Mouse (Mus musculus): ENCODE results near the gene Fap. TPM values are rescaled to one million over a fixed set of nuclear protein-coding genes. Genes with fewer than 3 reads are reported as not detected.

Gene Fap
- polyA plus RNA-seq (2012; ENCODE audit: insufficient read depth, insufficient read length, missing spikeins), result 0.87 and 1.2 TPM in 2 replicates

DNA sequence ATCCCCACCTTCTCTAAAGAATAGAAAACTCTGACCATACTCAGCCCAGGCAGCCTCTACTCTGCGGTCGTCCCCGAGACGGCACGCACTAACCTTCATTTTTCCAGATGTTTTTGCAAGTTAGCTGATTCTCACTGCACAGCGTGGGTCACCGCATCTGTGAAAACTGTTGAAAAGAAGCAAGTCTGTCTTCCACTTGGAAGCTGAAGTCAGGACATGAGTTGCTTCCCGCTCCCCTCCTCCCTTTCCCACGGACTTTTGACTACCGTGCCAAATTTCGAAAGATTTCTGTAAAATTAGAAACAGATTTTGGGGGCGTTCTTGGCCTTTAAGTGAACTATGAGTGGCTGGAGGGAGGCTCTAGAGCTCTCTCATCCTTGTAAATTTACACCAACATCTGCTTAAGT, at the start of gene Fap:
Gene Fap (minus strand): TSS at position 323 of the 407 bp plus-strand sequence.
- Histone ChIP-seq H3K4me1 (ENCODE audit: control insufficient read depth, insufficient read depth, low read length) (peaks cover 13% of the 10 kb centered on the region), H3K27ac (ENCODE audit: insufficient read depth, low read depth, low read length) (no peak within 1 kb of the TSS), H3K4me3 (ENCODE audit: insufficient read depth, low read length) (peak within 1 kb of the TSS; percentile 51)
- no peak for TF ChIP-seq POLR2A (IDR thresholded peaks at IDR 0.05; ENCODE audit: borderline replicate concordance, low read depth, low read length)
- no peak for TF ChIP-seq CTCF (IDR thresholded peaks at IDR 0.05; ENCODE audit: low read depth, low read length)

DNA sequence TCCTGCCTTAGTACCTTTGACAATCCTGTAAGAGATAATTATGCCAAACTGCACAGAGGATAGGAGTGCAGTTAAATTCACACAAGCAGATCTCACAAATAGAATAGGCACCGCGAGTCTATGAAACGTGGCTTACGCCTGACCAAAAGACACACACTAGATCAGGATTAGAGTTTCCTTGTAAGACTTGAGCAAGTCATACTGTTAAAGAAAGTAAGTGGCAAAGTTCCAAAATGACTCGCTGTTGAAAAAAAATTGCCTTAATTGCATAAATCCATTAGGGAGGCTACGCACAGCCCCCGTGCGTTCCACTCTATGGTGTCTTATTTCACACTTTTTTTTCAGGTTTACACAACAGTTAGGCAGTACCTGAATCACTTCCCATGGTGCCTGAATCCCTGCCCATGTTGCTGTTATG, 49.2 kb upstream of the Fap start:
- H3K4me3 ChIP-seq (ENCODE audit: insufficient read depth, low read length), result no peak overlapping the region
- TF ChIP-seq CTCF (IDR thresholded peaks at IDR 0.05; ENCODE audit: low read depth, low read length) (no peak), POLR2A (IDR thresholded peaks at IDR 0.05; ENCODE audit: borderline replicate concordance, low read depth, low read length) (no peak)
- no peaks in the 10 kb centered on the region for H3K4me1 ChIP-seq (ENCODE audit: control insufficient read depth, insufficient read depth, low read length)
- H3K27ac ChIP-seq (ENCODE audit: insufficient read depth, low read depth, low read length), result no peak overlapping the region

DNA sequence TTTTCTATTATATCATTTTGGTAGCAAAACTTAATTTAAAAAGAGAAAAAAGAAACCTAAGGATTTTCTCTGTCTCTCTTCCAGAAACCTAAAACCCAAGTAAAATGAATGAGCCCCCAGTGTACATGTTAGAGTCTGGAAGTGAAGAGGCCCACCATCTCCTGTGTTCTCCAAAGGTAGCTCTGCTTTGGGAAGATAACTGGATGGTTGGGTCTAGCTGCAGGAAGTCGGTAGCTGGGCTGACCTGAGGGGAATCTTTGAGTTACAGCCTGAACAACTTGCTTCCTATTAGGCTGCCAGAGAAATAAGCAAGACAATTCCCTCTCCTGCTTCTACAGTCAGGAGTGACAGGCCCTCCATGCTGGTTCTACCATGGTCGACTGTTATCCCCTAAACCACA, 45.8 kb upstream of the Fap start:
- no peak overlapping the region for H3K27ac ChIP-seq (ENCODE audit: insufficient read depth, low read depth, low read length)

DNA sequence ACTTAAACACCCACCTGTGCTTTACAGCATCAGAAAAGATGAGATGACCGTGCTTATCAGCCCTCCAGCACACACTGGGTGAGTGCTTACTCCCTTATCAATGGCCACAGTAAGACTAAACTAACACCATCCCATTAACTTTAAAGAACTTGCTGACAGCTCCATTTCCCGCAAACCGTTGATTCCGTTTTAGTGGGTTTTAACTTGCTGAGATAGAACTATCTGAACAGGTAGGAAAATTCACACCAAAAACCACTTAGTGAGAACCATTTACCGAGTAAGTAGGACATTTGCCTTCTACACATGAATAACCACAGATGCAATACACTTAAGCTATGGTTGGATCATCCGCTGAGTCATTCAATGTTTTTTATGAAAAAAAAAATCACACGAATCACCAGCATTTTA, 45.1 kb upstream of the Fap start:
- Histone ChIP-seq H3K4me1 (ENCODE audit: control insufficient read depth, insufficient read depth, low read length) (no peaks in the 10 kb centered on the region), H3K27ac (ENCODE audit: insufficient read depth, low read depth, low read length) (no peak overlapping the region), H3K4me3 (ENCODE audit: insufficient read depth, low read length) (no peak overlapping the region)
- no peak for TF ChIP-seq POLR2A (IDR thresholded peaks at IDR 0.05; ENCODE audit: borderline replicate concordance, low read depth, low read length)
- no peak for TF ChIP-seq CTCF (IDR thresholded peaks at IDR 0.05; ENCODE audit: low read depth, low read length)

More for the DNA sequence above, 45.8 kb upstream of the Fap start:
- Histone ChIP-seq H3K4me1 (ENCODE audit: control insufficient read depth, insufficient read depth, low read length) (no peaks in the 10 kb centered on the region), H3K4me3 (ENCODE audit: insufficient read depth, low read length) (no peak overlapping the region)
- TF ChIP-seq POLR2A (IDR thresholded peaks at IDR 0.05; ENCODE audit: borderline replicate concordance, low read depth, low read length), result no peak
- TF ChIP-seq CTCF (IDR thresholded peaks at IDR 0.05; ENCODE audit: low read depth, low read length), result no peak

DNA sequence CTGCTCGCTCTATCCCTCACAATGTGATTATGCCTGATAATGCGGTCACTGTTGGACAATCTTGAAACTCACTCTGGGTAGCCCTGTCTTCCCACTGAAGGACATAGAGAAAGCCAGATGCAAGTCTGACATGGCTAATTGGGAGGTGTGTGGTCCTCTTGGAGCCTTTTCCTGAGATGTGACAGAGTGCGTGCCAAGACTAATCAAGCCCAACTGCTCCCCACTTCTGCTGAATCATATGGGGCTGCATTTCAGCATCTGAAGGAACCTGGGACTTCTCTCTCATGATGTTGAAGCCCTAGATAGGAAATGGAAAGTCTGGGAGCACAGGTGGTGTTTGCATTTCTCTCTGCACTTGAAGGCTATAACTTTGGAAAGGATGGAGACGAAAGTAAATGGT, 39.3 kb upstream of the Fap start:
- no peak overlapping the region for H3K4me3 ChIP-seq (ENCODE audit: insufficient read depth, low read length)
- TF ChIP-seq CTCF (IDR thresholded peaks at IDR 0.05; ENCODE audit: low read depth, low read length), result no peak
- no peak for TF ChIP-seq POLR2A (IDR thresholded peaks at IDR 0.05; ENCODE audit: borderline replicate concordance, low read depth, low read length)
- H3K4me1 ChIP-seq (ENCODE audit: control insufficient read depth, insufficient read depth, low read length), result no peaks in the 10 kb centered on the region
- no peak overlapping the region for H3K27ac ChIP-seq (ENCODE audit: insufficient read depth, low read depth, low read length)

DNA sequence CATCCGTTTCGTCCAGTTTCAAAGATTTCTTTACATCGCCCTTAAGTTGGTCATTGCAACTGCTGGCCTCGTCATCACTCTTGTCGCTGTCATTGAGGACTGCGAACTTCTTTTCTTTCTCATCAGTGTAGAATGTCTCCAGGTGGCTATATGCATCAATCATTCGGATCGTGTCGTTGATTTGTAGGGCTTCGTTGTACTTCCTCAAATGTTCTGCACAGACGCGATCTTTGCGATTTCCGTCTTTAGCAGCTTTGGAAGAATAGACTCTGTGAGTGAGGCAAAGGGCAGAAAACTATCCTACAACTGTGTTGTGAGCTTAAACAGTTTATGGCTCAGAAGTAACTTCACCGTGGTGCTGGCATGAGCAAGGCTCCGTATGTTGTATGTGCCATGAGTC, 32.3 kb upstream of the Fap start:
- H3K27ac ChIP-seq (ENCODE audit: insufficient read depth, low read depth, low read length), result no peak overlapping the region

DNA sequence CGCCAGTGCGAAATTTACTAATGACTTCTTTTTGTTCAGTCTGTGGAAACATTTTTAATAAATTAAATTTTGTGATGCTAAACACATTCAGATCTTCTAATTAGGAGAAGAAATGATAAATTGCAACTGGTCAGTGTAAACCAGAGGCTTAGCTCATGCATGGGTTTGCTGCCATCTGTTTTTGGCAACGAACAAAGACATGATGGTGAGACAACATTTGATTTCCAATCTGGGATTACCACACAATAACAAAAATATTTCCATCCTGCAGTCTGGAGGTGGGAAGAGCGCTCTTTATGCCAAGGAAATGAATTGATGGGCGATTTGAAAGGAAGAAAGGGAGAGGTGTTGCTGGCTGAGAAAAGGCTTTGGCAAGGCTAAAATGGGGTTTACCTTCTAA, 29.7 kb upstream of the Fap start:
- no peak for TF ChIP-seq POLR2A (IDR thresholded peaks at IDR 0.05; ENCODE audit: borderline replicate concordance, low read depth, low read length)
- TF ChIP-seq CTCF (IDR thresholded peaks at IDR 0.05; ENCODE audit: low read depth, low read length), result no peak
- Histone ChIP-seq H3K27ac (ENCODE audit: insufficient read depth, low read depth, low read length) (no peak overlapping the region), H3K4me3 (ENCODE audit: insufficient read depth, low read length) (no peak overlapping the region)

More for the DNA sequence above, 32.3 kb upstream of the Fap start:
- Histone ChIP-seq H3K4me3 (ENCODE audit: insufficient read depth, low read length) (no peak overlapping the region), H3K4me1 (ENCODE audit: control insufficient read depth, insufficient read depth, low read length) (no peaks in the 10 kb centered on the region)
- TF ChIP-seq CTCF (IDR thresholded peaks at IDR 0.05; ENCODE audit: low read depth, low read length) (no peak), POLR2A (IDR thresholded peaks at IDR 0.05; ENCODE audit: borderline replicate concordance, low read depth, low read length) (no peak)

DNA sequence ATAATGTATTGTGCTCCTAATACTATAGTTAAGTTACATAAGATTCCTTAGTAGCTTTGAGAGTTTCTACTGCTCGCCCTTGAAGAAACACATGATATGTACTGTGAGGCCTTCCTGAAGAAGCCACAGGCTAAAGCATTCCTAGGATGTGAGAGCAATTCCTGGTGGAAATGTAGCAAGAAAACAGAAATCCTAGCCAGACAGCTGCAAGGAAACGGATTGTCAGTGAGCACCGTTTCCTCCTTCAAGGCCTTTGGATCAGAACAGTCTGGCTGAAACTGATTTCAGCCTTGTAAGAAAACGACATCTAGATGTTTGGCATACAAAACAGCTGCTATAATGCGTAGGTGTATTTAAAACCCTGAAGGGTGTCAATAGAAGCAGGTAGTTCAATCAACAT, 22.7 kb upstream of the Fap start:
- TF ChIP-seq POLR2A (IDR thresholded peaks at IDR 0.05; ENCODE audit: borderline replicate concordance, low read depth, low read length), result no peak
- no peak for TF ChIP-seq CTCF (IDR thresholded peaks at IDR 0.05; ENCODE audit: low read depth, low read length)
- Histone ChIP-seq H3K27ac (ENCODE audit: insufficient read depth, low read depth, low read length) (no peak overlapping the region), H3K4me3 (ENCODE audit: insufficient read depth, low read length) (no peak overlapping the region), H3K4me1 (ENCODE audit: control insufficient read depth, insufficient read depth, low read length) (no peaks in the 10 kb centered on the region)

More for the DNA sequence above, 29.7 kb upstream of the Fap start:
- H3K4me1 ChIP-seq (ENCODE audit: control insufficient read depth, insufficient read depth, low read length), result no peaks in the 10 kb centered on the region

DNA sequence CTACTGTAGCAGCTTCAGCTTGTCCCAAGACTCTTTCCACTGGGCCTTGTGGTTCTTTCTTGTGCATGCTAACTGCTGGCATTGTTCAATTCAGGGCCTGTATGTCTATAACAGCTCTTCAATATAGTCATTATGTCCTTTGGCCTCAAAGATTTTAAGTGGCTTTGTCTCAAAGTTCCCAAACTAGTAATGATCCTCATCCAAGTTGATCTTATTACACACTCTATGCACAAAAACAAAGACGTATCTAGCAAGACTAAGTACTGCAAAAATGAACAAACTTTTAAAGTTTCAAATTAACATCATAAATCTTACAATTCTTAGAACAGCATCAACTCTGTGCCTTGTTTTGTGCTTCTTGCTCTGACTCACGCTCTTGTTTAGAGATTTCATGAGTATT, 20.6 kb upstream of the Fap start:
- H3K4me1 ChIP-seq (ENCODE audit: control insufficient read depth, insufficient read depth, low read length), result no peaks in the 10 kb centered on the region

DNA sequence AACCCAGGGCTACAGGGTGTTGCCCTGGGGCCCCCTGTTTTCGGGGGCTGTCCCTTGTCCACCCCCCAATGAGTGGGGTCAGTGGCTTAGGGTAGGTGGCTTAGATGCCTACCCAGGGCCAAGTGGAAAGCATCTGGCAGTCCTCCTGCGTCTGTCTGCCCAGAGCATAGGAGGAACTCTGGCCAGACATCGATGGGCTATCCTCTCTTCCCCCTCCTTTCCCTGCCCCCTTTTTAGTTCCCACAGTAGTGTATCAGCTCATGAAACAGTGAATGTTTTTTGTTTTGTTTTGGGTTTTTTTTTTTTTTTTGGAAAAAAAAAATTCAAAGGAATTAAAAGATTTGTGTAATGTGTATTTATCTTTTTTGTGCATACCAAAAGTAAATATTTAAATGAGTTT, 17.7 kb upstream of the Fap start:
- TF ChIP-seq POLR2A (IDR thresholded peaks at IDR 0.05; ENCODE audit: borderline replicate concordance, low read depth, low read length), result no peak
- no peak for TF ChIP-seq CTCF (IDR thresholded peaks at IDR 0.05; ENCODE audit: low read depth, low read length)
- no peak overlapping the region for H3K27ac ChIP-seq (ENCODE audit: insufficient read depth, low read depth, low read length)
- H3K4me3 ChIP-seq (ENCODE audit: insufficient read depth, low read length), result no peak overlapping the region
- H3K4me1 ChIP-seq (ENCODE audit: control insufficient read depth, insufficient read depth, low read length), result no peaks in the 10 kb centered on the region

More for the DNA sequence above, 20.6 kb upstream of the Fap start:
- no peak overlapping the region for H3K4me3 ChIP-seq (ENCODE audit: insufficient read depth, low read length)
- TF ChIP-seq POLR2A (IDR thresholded peaks at IDR 0.05; ENCODE audit: borderline replicate concordance, low read depth, low read length) (no peak), CTCF (IDR thresholded peaks at IDR 0.05; ENCODE audit: low read depth, low read length) (no peak)
- H3K27ac ChIP-seq (ENCODE audit: insufficient read depth, low read depth, low read length), result no peak overlapping the region

DNA sequence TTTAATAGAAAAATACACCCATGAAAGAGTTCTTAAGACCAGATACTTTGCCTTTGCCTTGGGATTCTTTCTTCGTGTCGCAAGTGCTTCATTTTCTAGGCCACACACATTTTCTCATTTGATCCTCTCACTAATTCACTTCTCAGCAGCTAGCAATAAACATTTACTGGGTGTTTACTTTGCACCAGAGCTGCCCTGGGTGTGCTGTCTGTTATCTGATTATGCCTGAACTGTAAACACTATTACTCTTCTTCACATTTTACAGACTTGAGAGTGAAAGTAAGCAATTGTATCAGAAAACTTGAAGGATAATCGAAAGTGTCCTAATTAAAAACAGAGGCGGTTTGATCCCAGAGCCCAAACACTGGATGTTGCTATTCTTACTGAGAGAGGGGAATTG, 15.5 kb upstream of the Fap start:
- no peak for TF ChIP-seq POLR2A (IDR thresholded peaks at IDR 0.05; ENCODE audit: borderline replicate concordance, low read depth, low read length)
- Histone ChIP-seq H3K4me3 (ENCODE audit: insufficient read depth, low read length) (no peak overlapping the region), H3K4me1 (ENCODE audit: control insufficient read depth, insufficient read depth, low read length) (no peaks in the 10 kb centered on the region), H3K27ac (ENCODE audit: insufficient read depth, low read depth, low read length) (no peak overlapping the region)

All from bone marrow macrophage, adult 2 months (primary cell).